Mouse (Mus musculus) spleen, adult 2 months (tissue): ENCODE data around the gene Olfml3.

Experiments used
- CTCF ChIP-seq: fragments of 200-500 bp; IDR thresholded peaks from 2 replicates; pipeline ENCODE4 v1.5.1; 2011; ENCODE audit warnings: mild to moderate bottlenecking, inconsistent platforms; ENCODE audit not compliant: insufficient read depth, insufficient read length, insufficient replicate concordance; ENCODE audit errors: extremely low read depth
- POLR2A ChIP-seq: fragments of 200-500 bp; IDR thresholded peaks from 2 replicates; pipeline ENCODE4 v1.6.1; 2011; ENCODE audit warnings: low read depth, low read length, inconsistent platforms

GRCm38 (mm10) chr3:103778660-103779059, 40.9 kb upstream of the Olfml3 start:
- TF ChIP-seq CTCF (no peak), POLR2A (no peak)
